Mouse (Mus musculus): ENCODE measurements around the gene Gm21992.

- TF ChIP-seq CTCF (conservative IDR thresholded peaks at IDR 0.05; ENCODE audit: low read length) (no peak), NANOG (IDR thresholded peaks at IDR 0.05; ENCODE audit: borderline replicate concordance, low read length) (no peak), POU5F1 (IDR thresholded peaks at IDR 0.05; ENCODE audit: borderline replicate concordance, low read length) (no peak)
Observed at GRCm38 (mm10) chr19:4786313-4786712, 25.1 kb downstream of the Gm21992 start.
